Mouse (Mus musculus): ENCODE data around the gene Osbpl8. TPM values are rescaled to one million over a fixed set of nuclear protein-coding genes. Genes with fewer than 3 reads are reported as not detected.

Gene Osbpl8
- total RNA-seq, 2 experiments from 2014 or later: 68.2 to 78.9 TPM

GRCm38 (mm10) chr10:111341761-111342160, 177.2 kb downstream of the Osbpl8 start:
- DNase-seq: no peak
- intact Hi-C loops (cut with DNase I): no loop called here

GRCm38 (mm10) chr10:111343555-111343954, 179.0 kb downstream of the Osbpl8 start:
- intact Hi-C loops (cut with DNase I): no loop called here

More at GRCm38 (mm10) chr10:111343555-111343954, 179.0 kb downstream of the Osbpl8 start:
- DNase-seq: no peak

Other genes starting within 250 kb of the Osbpl8 start
- 10 to 100 TPM; 92.6 to 95.4 TPM for gene Csrp2, start 245.0 kb upstream of the Osbpl8 start, total RNA-seq (2021)
- 10 to 100 TPM; 23.7 to 25.8 TPM for gene Zdhhc17, start 154.6 kb upstream of the Osbpl8 start, total RNA-seq (2021)
- 1 to 10 TPM; 3.1 to 3.2 TPM for gene Bbs10, start 133.9 kb downstream of the Osbpl8 start, total RNA-seq (2021)